Mouse (Mus musculus): ENCODE measurements around the gene Rbbp4. TPM values are rescaled to one million over a fixed set of nuclear protein-coding genes. Genes with fewer than 3 reads are reported as not detected.
"Not testable (repeated sequence)": the region's sequence is repeated elsewhere in the genome, so short reads cannot be mapped to it uniquely, and the experiment has no call there.

Gene Rbbp4
- polyA plus RNA-seq, 1 experiment: 77.7 TPM

GRCm38 (mm10) chr4:129365224-129365623, 30.1 kb upstream of the Rbbp4 start:
- Histone ChIP-seq H3K27ac (replicated peaks; ENCODE audit: low read depth, low read length) (no peak overlapping the region), H3K4me1 (ENCODE audit: control insufficient read depth, insufficient read depth, insufficient read length, low read length) (no peaks in the 10 kb centered on the region), H3K4me3 (ENCODE audit: insufficient read depth, low read depth, low read length) (no peak overlapping the region)

DNA sequence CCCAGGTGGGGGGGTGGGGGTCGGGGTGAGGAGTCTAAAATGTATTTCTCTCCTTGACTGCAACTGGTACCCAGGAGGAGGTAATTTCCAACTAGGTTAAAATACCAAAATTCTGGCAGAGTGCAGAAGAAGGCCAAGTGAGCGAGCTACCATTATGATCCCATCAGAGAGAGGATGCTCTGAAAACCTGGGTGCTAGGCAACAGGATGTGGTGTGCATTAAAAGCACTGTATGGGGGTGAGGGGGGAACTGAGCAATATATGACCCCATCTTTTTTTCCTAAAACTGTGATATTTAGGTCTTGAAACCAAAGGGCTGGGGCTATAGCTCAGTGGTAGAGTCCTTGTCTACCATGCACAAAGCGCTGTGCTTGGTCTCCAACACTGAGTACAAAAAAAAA, 29.2 kb upstream of the Rbbp4 start:
- Histone ChIP-seq H3K27ac (replicated peaks; ENCODE audit: low read depth, low read length) (no peak overlapping the region), H3K4me3 (ENCODE audit: insufficient read depth, low read depth, low read length) (no peak overlapping the region)

GRCm38 (mm10) chr4:129363463-129363862, 28.3 kb upstream of the Rbbp4 start:
- Histone ChIP-seq H3K4me3 (ENCODE audit: insufficient read depth, low read depth, low read length) (no peak overlapping the region), H3K27ac (replicated peaks; ENCODE audit: low read depth, low read length) (no peak overlapping the region), H3K4me1 (ENCODE audit: control insufficient read depth, insufficient read depth, insufficient read length, low read length) (no peaks in the 10 kb centered on the region)

More for the DNA sequence above, 29.2 kb upstream of the Rbbp4 start:
- no peaks in the 10 kb centered on the region for H3K4me1 ChIP-seq (ENCODE audit: control insufficient read depth, insufficient read depth, insufficient read length, low read length)

DNA sequence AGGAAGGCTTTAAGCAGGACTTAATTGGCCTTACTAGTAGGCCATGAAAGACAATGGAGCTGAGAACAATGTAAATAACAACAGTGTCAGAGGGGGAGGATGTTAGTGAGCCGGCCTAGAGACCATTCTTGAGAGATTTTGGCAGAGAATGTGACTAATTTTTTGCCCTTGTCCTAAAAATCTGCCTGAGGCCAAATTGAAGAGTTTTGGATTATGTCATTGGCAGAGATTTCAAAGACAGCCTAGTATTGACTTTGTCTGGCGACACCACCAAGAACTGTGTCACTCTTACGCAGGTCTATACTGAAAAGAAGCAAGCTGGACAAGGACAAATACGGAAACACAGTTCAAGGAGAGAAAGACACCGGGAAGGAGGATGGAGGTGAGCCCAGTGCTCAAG, 27.6 kb upstream of the Rbbp4 start:
- H3K27ac ChIP-seq (replicated peaks; ENCODE audit: low read depth, low read length): no peak overlapping the region
- H3K4me3 ChIP-seq (ENCODE audit: insufficient read depth, low read depth, low read length): no peak overlapping the region
- H3K4me1 ChIP-seq (ENCODE audit: control insufficient read depth, insufficient read depth, insufficient read length, low read length): no peaks in the 10 kb centered on the region

GRCm38 (mm10) chr4:129362238-129362637, 27.1 kb upstream of the Rbbp4 start:
- not testable (repeated sequence) for H3K4me1 ChIP-seq (ENCODE audit: control insufficient read depth, insufficient read depth, insufficient read length, low read length); H3K4me3 ChIP-seq (ENCODE audit: insufficient read depth, low read depth, low read length); H3K27ac ChIP-seq (replicated peaks; ENCODE audit: low read depth, low read length)

- Histone ChIP-seq H3K4me3 (ENCODE audit: insufficient read depth, low read depth, low read length) (no peak overlapping the region), H3K4me1 (ENCODE audit: control insufficient read depth, insufficient read depth, insufficient read length, low read length) (no peaks in the 10 kb centered on the region), H3K27ac (replicated peaks; ENCODE audit: low read depth, low read length) (no peak overlapping the region)
These were observed 22.5 kb upstream of the Rbbp4 start for GRCm38 (mm10) chr4:129357613-129358163.

DNA sequence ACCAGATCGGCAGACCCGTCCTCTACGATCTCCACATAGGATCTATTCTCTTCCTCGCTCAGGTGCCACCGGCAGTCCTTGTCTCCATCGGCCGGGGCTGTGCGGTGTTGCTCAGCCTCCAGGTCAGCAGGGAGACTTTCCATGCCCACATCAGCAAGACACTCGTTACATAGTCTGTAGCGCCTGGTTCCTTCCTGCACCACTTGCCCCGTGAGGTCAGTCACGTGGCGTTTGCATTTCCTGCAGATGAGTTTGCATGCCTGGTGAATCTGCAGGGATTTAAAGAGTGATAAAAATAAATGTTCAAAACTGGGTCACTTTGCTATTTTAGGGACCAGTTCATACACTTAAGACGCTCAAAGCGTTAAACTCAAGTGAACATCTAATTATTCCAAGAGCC, 19.1 kb upstream of the Rbbp4 start:
- H3K27ac ChIP-seq (replicated peaks; ENCODE audit: low read depth, low read length): no peak overlapping the region

GRCm38 (mm10) chr4:129353176-129353575, 18.0 kb upstream of the Rbbp4 start:
- no peak overlapping the region for H3K4me3 ChIP-seq (ENCODE audit: insufficient read depth, low read depth, low read length)
- H3K27ac ChIP-seq (replicated peaks; ENCODE audit: low read depth, low read length): no peak overlapping the region

More for the DNA sequence above, 19.1 kb upstream of the Rbbp4 start:
- Histone ChIP-seq H3K4me1 (ENCODE audit: control insufficient read depth, insufficient read depth, insufficient read length, low read length) (no peaks in the 10 kb centered on the region), H3K4me3 (ENCODE audit: insufficient read depth, low read depth, low read length) (no peak overlapping the region)

DNA sequence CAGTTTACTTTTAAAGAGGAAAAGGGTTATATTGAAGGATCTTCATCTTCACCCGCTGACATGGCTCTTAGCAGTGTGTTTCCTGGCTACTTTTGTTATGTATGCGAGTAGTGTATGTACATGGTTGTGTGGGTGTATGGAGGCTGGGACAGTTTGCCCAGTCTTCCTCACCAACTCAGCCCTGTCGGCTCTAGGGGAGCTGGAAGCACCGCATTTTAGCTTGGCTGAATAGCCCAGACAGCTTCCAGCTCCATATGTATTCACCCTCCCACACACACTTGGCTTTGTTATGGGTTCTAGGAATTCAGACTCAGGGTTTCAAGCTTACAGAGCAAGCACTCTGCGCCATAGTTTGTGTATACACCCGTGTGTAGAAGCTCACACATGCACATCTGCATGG, 15.9 kb upstream of the Rbbp4 start:
- no peak overlapping the region for H3K4me3 ChIP-seq (ENCODE audit: insufficient read depth, low read depth, low read length)
- H3K27ac ChIP-seq (replicated peaks; ENCODE audit: low read depth, low read length): no peak overlapping the region
- no peaks in the 10 kb centered on the region for H3K4me1 ChIP-seq (ENCODE audit: control insufficient read depth, insufficient read depth, insufficient read length, low read length)

More at GRCm38 (mm10) chr4:129353176-129353575, 18.0 kb upstream of the Rbbp4 start:
- no peaks in the 10 kb centered on the region for H3K4me1 ChIP-seq (ENCODE audit: control insufficient read depth, insufficient read depth, insufficient read length, low read length)

GRCm38 (mm10) chr4:129350644-129351043, 15.5 kb upstream of the Rbbp4 start:
- Histone ChIP-seq H3K4me1 (ENCODE audit: control insufficient read depth, insufficient read depth, insufficient read length, low read length) (no peaks in the 10 kb centered on the region), H3K27ac (replicated peaks; ENCODE audit: low read depth, low read length) (no peak overlapping the region), H3K4me3 (ENCODE audit: insufficient read depth, low read depth, low read length) (no peak overlapping the region)

DNA sequence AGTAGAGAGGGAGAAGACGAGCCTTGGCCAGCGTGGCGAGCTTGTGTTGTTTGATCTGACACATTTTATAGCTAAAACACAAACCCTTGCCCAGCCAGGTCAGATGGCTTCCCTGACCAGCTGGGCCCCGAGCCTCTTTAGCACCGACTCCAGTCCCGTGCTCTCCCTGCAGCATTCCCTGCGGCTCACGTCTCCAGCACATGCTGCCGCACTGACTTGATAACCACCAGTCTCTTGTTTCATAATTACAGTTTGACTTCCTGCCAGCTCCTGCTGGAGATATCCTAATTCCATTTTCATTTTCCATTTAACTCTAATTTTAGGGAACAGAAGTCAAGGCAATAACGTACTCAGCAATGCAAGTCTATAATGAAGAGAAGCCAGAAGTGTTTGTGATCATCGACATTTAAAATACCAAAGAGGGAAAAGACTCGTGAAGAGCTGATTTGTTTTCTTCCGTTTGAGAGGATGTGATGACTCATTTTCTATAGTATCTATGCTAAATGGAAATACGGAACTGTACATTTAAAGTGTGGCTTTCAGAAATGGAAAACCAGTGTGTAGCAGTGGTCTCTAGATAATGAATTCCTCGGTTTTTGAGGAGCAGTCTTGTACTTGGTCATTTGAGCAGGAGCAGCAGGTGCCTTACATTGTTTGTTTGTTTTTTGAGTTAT, 11.4 kb upstream of the Rbbp4 start:
- H3K4me3 ChIP-seq (ENCODE audit: insufficient read depth, low read depth, low read length): no peak overlapping the region
- no peak overlapping the region for H3K27ac ChIP-seq (replicated peaks; ENCODE audit: low read depth, low read length)
- H3K4me1 ChIP-seq (ENCODE audit: control insufficient read depth, insufficient read depth, insufficient read length, low read length): no peaks in the 10 kb centered on the region

DNA sequence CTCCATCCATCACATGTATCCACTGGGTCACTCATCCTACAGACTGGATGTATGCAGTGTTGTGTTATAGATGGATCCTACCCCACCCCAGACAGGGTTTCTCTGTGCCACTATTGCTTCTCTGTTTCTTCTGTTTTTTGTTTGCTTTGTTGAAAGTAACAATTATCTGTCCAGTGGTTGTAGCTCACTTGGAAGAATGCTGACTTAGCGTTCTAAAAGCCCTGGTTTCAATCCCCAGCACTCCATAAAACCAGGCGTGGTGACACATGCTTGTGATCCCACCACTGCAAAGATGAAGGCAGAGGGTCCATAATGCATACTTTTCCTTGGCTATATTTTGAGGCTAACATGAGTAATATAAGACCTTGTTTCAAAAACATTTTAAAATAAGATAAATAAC, 7.5 kb upstream of the Rbbp4 start:
- H3K4me1 ChIP-seq (ENCODE audit: control insufficient read depth, insufficient read depth, insufficient read length, low read length): no peaks in the 10 kb centered on the region
- H3K27ac ChIP-seq (replicated peaks; ENCODE audit: low read depth, low read length): no peak overlapping the region
- no peak overlapping the region for H3K4me3 ChIP-seq (ENCODE audit: insufficient read depth, low read depth, low read length)

- no peak overlapping the region for H3K27ac ChIP-seq (replicated peaks; ENCODE audit: low read depth, low read length)
- no peaks in the 10 kb centered on the region for H3K4me1 ChIP-seq (ENCODE audit: control insufficient read depth, insufficient read depth, insufficient read length, low read length)
- no peak overlapping the region for H3K4me3 ChIP-seq (ENCODE audit: insufficient read depth, low read depth, low read length)
These were observed 6.7 kb upstream of the Rbbp4 start for GRCm38 (mm10) chr4:129341888-129342287.

DNA sequence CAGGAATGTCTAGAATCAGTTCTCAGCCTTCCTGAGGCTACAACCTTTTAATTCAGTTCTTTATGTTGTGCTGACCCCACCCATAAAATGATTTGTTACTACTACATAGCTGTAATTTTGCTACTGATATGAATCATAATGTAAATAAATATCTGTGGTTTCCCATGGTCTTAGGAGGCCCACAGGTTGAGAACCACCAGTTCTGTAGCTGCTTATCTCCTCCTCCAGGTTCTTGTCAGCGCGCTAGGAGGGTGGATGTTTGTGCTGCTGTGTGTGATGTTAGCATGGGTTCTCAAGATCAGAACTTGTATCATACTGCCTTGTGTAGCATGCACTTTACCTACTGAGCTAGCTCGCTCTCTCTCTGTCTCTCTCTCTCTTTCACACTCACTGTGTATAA, 4.6 kb upstream of the Rbbp4 start:
- Histone ChIP-seq H3K4me3 (ENCODE audit: insufficient read depth, low read depth, low read length) (no peak overlapping the region), H3K27ac (replicated peaks; ENCODE audit: low read depth, low read length) (no peak overlapping the region), H3K4me1 (ENCODE audit: control insufficient read depth, insufficient read depth, insufficient read length, low read length) (no peaks in the 10 kb centered on the region)

GRCm38 (mm10) chr4:129336291-129336690, 1.1 kb upstream of the Rbbp4 start:
- Histone ChIP-seq H3K4me1 (ENCODE audit: control insufficient read depth, insufficient read depth, insufficient read length, low read length) (0 out of 2 replicates have a peak, but pooled peaks cover 3% of the 10 kb centered on the region), H3K27ac (replicated peaks; ENCODE audit: low read depth, low read length) (peak overlapping the region; percentile 36), H3K4me3 (ENCODE audit: insufficient read depth, low read depth, low read length) (peak overlapping the region; percentile 74)

DNA sequence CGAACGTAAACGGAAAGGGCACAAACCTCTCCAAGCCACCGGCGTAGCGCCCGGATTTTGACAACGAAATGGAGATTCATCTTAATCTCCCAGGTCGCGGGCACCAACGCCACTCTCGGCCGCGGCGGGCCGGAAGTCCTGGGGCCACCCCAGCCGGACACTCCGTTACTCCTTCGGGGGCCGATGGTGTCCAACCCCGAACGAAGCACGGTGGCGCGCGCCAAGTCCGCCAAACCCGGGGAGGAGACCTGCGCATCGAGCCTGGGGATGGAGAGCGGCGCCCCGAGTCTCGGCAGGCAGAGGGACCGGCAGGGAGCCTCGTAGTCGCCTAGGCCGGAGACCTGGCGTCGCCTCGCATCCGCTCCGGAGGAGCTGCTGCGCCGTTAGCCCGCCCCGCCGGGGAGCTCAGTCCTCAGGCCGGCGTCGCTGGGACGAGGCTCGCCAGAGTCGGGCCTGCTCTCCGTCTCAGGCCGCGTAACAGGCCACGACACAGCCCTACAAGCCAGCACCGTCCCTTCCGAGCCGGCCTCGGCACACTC, 424 bp downstream of the Rbbp4 start:
- Histone ChIP-seq H3K27ac (replicated peaks; ENCODE audit: low read depth, low read length) (peak overlapping the region; percentile 82), H3K4me1 (ENCODE audit: control insufficient read depth, insufficient read depth, insufficient read length, low read length) (0 out of 2 replicates have a peak, but pooled peaks cover 3% of the 10 kb centered on the region), H3K4me3 (ENCODE audit: insufficient read depth, low read depth, low read length) (peak overlapping the region; percentile 97)
